Mouse (Mus musculus): Measurements from ENCODE around the gene Ces2a.

Ces2a gene

DNA sequence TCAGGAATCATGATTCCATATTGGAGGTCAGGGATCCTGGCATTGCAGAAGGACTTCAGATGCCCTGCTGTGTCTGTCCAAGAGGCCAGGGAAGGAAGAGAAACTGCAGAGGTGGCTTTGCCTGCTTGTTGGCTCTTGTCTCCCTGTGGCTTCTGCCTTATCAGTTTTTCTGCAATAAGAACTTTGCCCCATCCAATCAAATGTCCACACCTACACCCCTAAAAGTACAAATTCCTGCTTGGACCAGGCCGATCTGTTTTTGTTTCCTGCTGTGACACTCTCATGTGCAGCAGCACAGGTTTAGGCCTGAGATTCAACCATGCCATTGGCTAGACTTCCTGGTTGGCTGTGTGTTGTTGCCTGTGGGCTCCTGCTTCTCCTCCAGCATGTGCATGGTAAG lies at the start of gene Ces2a:
TSS of gene Ces2a (plus strand) at position 251 of the 400 bp plus-strand sequence.
- 90% methylated on average over 1 of the region's 1 CpGs for WGBS

GRCm38 (mm10) chr8:104688433-104688832 lies 45.4 kb upstream of the Ces2a start:
- 80% methylated on average over 4 of the region's 4 CpGs for WGBS

DNA sequence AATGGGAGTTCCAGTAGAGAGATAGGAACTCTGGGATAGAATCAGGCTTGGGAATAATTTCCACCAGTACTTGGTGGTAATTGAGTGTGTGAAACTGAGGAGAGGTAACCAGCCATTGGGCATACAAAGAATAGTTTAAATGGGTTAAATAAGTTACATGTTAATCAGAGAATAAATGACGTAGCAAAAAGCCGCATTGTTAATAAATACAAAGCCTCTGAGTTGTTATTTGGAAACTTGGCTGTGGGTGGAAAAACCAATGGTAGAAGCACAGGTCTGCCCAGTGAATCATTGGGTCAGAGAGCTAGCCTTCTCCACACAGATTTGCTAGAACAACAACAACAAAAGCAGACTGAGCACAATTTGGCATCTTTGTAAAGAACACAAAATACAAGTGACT lies 35.2 kb upstream of the Ces2a start:
- WGBS: 89% methylated on average over 2 of the region's 2 CpGs

GRCm38 (mm10) chr8:104701900-104702299 lies 31.9 kb upstream of the Ces2a start:
- WGBS: 93% methylated on average over 2 of the region's 2 CpGs

DNA sequence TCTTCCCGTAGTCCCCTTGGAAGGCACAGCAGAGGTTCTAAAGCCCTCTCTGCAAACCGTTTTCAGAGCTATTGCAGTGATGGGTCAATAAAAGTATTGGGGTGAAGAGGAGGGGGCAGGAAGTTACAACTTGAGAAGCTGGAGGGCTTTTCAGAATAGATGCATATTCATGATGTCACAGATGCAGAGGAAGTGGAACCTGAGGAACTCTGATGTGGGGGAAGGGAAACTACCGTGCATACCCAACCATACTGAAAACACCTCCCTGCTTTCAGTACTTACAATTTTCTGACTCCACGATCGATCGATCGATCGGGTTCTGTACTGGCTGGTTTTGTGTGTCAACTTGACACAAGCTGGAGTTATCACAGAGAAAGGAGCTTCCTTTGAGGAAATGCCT lies 12.6 kb upstream of the Ces2a start:
- WGBS: 89% methylated on average over 8 of the region's 8 CpGs

DNA sequence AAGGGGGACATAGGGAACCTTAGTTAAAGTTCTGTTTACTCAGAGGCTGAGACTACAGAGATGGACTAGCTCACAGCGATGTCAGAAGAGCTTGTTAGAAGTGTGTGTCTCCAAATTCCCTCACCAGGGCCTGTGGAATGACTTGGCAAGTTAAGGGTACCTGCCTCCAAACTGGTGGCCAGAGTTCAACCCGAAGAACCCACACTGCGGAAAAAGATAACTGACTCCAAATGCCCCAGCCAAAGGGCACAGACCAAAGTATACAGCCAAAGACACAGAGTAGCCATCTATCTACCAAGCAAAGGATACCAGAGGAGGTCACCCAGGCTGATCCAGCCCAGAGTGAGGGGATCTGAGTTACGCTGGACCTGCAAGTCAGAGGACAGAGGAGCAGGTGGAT lies 2.4 kb upstream of the Ces2a start:
- 94% methylated on average over 4 of the region's 4 CpGs for WGBS

DNA sequence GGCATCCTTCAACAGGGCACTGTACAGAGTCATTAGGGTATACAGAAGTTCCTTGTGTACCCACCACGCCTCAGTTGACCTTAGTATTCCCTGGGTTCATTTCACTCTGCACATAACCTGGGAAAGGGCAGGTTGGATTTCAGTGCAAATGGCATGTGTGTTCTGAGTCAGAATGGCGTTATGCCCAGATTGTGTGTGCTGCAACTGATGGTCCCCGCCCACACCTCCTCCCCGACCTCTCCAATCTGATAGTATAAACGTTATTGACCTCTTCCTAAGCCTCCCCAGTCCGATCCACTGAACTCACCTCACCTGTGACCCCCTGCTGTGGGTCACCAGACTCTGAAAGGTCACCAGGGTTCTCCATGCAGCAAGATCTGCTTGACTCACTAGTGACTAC lies 1.8 kb upstream of the Ces2a start:
- WGBS: 70% methylated on average over 6 of the region's 6 CpGs

- 94% methylated on average over 1 of the region's 1 CpGs for WGBS
Observed at GRCm38 (mm10) chr8:104742039-104742438, 8.2 kb downstream of the Ces2a start.

- WGBS: 76% methylated on average over 3 of the region's 3 CpGs
Observed at GRCm38 (mm10) chr8:104743410-104743809, 9.6 kb downstream of the Ces2a start.

- WGBS: 68% methylated on average over 1 of the region's 1 CpGs
Observed at GRCm38 (mm10) chr8:104752818-104753217, 19.0 kb downstream of the Ces2a start.

DNA sequence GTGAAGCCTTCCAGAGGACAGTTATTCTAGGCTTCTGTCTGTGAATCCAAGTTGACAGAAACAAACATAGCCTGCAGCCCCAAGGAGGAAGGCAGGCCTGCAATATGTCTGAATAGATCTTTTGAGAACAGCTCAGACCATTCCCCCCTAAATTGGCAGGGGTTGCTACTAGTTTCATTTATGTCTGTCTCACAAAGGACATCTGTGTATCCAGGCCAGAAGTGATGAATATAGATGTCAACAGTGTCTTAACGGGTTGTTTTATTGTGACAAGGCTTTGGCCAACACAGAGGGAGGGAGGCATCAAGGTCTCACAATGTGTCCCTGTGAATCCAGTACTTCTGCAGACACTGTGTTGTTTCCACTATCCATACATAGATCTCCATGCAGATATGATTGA lies 23.8 kb downstream of the Ces2a start:
- 21% methylated on average over 1 of the region's 1 CpGs for WGBS

- 31% methylated on average over 2 of the region's 2 CpGs for WGBS
Observed at GRCm38 (mm10) chr8:104758209-104758608, 24.4 kb downstream of the Ces2a start.

DNA sequence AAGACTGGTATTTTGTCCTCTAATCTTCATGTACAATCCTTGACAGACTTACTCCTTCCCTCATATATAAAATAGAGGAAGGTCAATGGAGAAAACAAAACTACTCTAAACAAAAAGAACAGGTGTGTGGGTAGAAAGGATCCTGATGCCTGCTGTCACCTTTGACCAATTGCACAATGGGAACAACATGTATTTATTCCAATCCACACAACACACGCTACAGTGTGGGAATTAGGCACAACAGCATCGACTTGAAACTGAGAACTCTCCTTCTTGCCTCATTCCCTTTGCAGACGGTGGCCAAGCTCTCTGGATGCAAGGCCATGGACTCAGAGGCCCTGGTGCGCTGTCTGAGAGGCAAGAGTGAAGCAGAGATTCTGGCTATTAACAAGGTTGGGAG lies 27.3 kb downstream of the Ces2a start:
- 87% methylated on average over 4 of the region's 4 CpGs for WGBS

- 56% methylated on average over 4 of the region's 4 CpGs for WGBS
Observed at GRCm38 (mm10) chr8:104766485-104766884, 32.7 kb downstream of the Ces2a start.

DNA sequence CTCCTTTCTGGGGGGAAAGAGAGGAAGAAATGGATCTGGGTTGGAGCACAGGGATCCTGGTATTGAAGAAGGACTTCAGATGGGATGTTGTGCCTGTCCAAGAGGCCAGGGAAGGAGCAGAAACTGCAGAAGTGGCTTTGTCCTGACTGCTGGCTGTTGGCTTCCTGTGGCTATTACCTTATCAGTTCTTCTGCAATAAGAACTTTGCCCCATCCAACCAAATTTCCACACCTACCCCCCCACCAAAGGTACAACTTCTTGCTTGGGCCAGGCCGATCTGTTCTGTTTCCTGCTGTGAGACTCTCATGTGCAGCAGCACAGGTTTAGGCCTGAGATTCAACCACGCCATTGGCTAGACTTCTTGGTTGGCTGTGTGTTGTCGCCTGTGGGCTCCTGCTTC lies 36.6 kb downstream of the Ces2a start:
- 93% methylated on average over 3 of the region's 3 CpGs for WGBS

DNA sequence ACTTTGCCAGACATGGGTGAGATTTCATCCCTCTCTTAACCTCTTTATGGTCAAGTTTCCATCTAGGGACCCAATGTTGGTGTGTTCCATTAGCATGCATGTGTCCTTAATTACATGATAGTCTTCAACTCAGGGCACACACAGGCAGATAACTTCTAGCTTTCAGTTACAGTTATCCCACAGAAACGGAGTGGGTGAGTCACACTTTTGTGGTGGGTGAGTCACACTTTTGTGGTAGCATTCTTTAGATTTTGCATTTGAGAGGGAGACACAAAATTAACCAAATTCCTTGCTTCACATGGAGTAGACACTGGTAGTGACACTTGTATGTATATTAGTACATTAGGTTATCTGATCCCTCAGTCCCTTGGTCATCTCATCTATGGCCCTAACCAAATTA lies 53.2 kb downstream of the Ces2a start:
- WGBS: 36% methylated on average over 1 of the region's 1 CpGs

DNA sequence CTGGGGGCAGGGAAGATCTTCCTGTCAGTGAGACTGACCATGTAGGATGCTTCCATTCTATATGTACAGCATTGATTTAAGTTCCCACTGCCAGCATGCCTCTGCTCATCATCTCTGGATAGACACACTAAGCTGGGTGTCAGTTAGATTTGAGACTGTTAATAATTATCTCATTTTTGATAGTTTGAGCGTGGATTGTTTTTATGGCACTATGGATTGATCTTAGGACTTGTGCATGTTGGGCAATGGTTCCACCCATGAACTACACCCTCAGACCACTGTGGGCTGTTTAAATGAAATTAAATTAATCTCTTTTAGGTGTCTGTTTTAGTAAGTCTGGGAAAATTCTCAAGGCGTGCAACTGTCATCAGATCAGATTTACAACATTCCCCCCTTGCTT lies 55.1 kb downstream of the Ces2a start:
- WGBS: 84% methylated on average over 2 of the region's 2 CpGs

DNA sequence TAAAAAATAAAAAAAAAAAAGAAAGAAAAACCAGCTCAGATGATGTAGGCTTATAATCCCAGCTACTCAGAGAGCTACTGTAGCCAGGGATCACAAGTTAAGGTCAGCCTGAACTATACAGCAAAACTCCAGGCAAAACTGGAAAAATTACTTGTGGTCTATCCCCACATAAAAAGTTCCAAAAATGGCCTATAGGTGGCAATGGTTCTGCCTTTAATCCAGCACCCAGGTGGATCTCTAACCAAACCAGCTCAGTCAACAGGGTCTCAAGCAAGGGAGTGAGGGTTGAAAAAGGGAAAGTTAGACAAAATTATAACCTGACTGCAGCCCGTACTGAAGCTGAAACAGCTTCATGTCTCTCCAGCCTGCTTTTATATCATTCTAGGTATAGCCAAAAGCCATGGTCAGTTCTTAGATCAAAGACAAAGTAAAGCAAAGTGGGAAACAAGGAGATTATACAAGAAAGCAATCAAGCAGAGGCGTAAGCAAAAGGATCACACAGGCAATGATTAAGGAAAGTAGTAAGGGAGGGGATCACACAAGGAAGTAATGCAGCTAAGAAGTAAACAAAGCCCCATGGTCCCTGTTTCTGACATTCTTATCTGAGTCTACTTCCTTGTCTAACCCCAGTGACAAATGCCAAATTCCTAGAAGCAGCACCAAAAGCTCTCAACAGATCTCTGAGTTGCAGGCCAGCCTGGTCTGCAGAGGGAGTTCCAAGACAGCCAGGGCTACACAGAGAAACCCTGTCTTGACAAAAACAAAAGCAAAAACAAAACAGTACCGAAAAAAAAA lies 56.3 kb downstream of the Ces2a start:
- 72% methylated on average over 3 of the region's 3 CpGs for WGBS

Measured in cerebral cortex, adult 2 months (tissue).